Mouse (Mus musculus): ENCODE results near the gene Pim2.

The Pim2 gene

GRCm38 (mm10) chrX:7878007-7878419, at the start of gene Pim2:
Gene Pim2 (plus strand): TSS chrX:7878262.
- DNase-seq (ENCODE audit: low read depth, low spot score): peak; percentile 95

GRCm38 (mm10) chrX:7837146-7837545, 40.9 kb upstream of the Pim2 start:
- DNase-seq (ENCODE audit: low read depth, low spot score): no peak

GRCm38 (mm10) chrX:7840842-7841162, 37.3 kb upstream of the Pim2 start:
- no peak for DNase-seq (ENCODE audit: low read depth, low spot score)

GRCm38 (mm10) chrX:7841163-7842162, 36.6 kb upstream of the Pim2 start, which contains the start of gene Otud5:
Gene Otud5 (plus strand): TSS chrX:7841364.
- DNase-seq (ENCODE audit: low read depth, low spot score): peak; percentile 99

- DNase-seq (ENCODE audit: low read depth, low spot score): peak; percentile 56
Measured at GRCm38 (mm10) chrX:7842318-7842717, 35.7 kb upstream of the Pim2 start.

GRCm38 (mm10) chrX:7847845-7848244, 30.2 kb upstream of the Pim2 start:
- DNase-seq (ENCODE audit: low read depth, low spot score): no peak

GRCm38 (mm10) chrX:7854578-7854977, 23.5 kb upstream of the Pim2 start:
- DNase-seq (ENCODE audit: low read depth, low spot score): peak; percentile 64

GRCm38 (mm10) chrX:7859191-7859753, 18.8 kb upstream of the Pim2 start:
- no peak for DNase-seq (ENCODE audit: low read depth, low spot score)

GRCm38 (mm10) chrX:7863181-7863580, 14.9 kb upstream of the Pim2 start:
- DNase-seq (ENCODE audit: low read depth, low spot score): no peak

GRCm38 (mm10) chrX:7864551-7864950, 13.5 kb upstream of the Pim2 start:
- no peak for DNase-seq (ENCODE audit: low read depth, low spot score)

- DNase-seq (ENCODE audit: low read depth, low spot score): peak; percentile 86
Measured at GRCm38 (mm10) chrX:7865343-7865742, 12.7 kb upstream of the Pim2 start.

GRCm38 (mm10) chrX:7865786-7866185, 12.3 kb upstream of the Pim2 start:
- peak; percentile 58 for DNase-seq (ENCODE audit: low read depth, low spot score)

- no peak for DNase-seq (ENCODE audit: low read depth, low spot score)
Measured at GRCm38 (mm10) chrX:7867141-7867540, 10.9 kb upstream of the Pim2 start.

GRCm38 (mm10) chrX:7868506-7868905, 9.6 kb upstream of the Pim2 start:
- no peak for DNase-seq (ENCODE audit: low read depth, low spot score)

- DNase-seq (ENCODE audit: low read depth, low spot score): no peak
Measured at GRCm38 (mm10) chrX:7869826-7870225, 8.2 kb upstream of the Pim2 start.

- peak; percentile 61 for DNase-seq (ENCODE audit: low read depth, low spot score)
Measured at GRCm38 (mm10) chrX:7878495-7878894, 433 bp downstream of the Pim2 start.

GRCm38 (mm10) chrX:7879819-7880218, 1.8 kb downstream of the Pim2 start:
- DNase-seq (ENCODE audit: low read depth, low spot score): peak; percentile 83

GRCm38 (mm10) chrX:7883841-7884567, 5.9 kb downstream of the Pim2 start, which contains the start of gene Slc35a2:
Gene Slc35a2 (plus strand): TSS chrX:7884028.
- DNase-seq (ENCODE audit: low read depth, low spot score): peak; percentile 81

GRCm38 (mm10) chrX:7898211-7898610, 20.1 kb downstream of the Pim2 start:
- no peak for DNase-seq (ENCODE audit: low read depth, low spot score)

GRCm38 (mm10) chrX:7898880-7899874, 21.1 kb downstream of the Pim2 start, which contains the start of the genes Pqbp1 and Timm17b:
Gene Pqbp1 (minus strand): TSS chrX:7899269.
Gene Timm17b (plus strand): TSS chrX:7899357.
- peak; percentile 94 for DNase-seq (ENCODE audit: low read depth, low spot score)

- no peak for DNase-seq (ENCODE audit: low read depth, low spot score)
Measured at GRCm38 (mm10) chrX:7904441-7904840, 26.4 kb downstream of the Pim2 start.
